7 mouse cellular contexts compared by ENCODE assay signal in the genomic region with DNA sequence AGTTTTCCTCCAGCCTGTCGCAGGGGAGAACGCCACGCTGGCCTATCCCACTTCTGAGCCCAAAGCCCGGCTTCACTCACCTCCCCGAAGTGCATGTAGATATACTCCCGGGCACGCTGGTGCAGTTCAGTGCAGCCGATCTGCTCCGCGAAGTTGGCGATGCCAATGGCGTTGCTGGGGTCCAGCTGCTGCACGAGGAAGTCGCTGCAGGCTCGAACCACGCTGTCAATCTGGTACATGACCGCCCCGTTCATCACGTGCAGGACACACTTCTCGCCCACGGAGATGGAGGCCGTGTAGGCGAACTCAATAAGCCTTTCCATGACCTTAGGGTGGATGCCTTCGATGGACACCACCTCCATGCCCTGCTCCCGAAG. TPM values are rescaled to one million over a fixed set of nuclear protein-coding genes. Genes with fewer than 3 reads are reported as not detected.
A peak's percentile ranks its signal among the peaks of the same experiment; 100 is the strongest.
DNase-seq lines count a peak whose midpoint lies in the region; ATAC-seq and TF ChIP-seq lines count a peak whose summit lies in the region.

No protein-coding gene starts in this region.

- WGBS in lung, embryonic 15.5 days, result 81% methylated on average over 25 of the region's 25 CpGs
- WGBS in forebrain, embryonic 10.5 days, result 86% methylated on average over 25 of the region's 25 CpGs
- 83% methylated on average over 25 of the region's 25 CpGs for WGBS in limb, embryonic 12.5 days
- WGBS in small intestine, adult 2 months, result 80% methylated on average over 25 of the region's 25 CpGs

- DNase-seq in lung, adult 18-20 months, result no peak
- no peak for DNase-seq in forebrain, embryonic 10.5 days (ENCODE audit: extremely low spot score, low spot score)
- no peak for DNase-seq in adipocyte (ENCODE audit: low spot score)
- no peak for DNase-seq in T-cell, adult 2 months (ENCODE audit: low spot score)

- no peak for ATAC-seq in lung, embryonic 15.5 days (ENCODE audit: borderline replicate concordance, extremely low read depth, low FRiP score, low TSS enrichment)
- no peak for ATAC-seq in limb, embryonic 12.5 days (ENCODE audit: insufficient number of reproducible peaks, insufficient read depth, low FRiP score, low TSS enrichment, low read depth)

- H3K4me2 ChIP-seq in lung, embryonic 15.5 days, result peak overlapping the region; percentile 60
- H3K4me2 ChIP-seq in limb, embryonic 12.5 days, result peak overlapping the region; percentile 78

- peaks cover 18% of the 10 kb centered on the region for H3K4me1 ChIP-seq in lung, embryonic 15.5 days
- H3K4me1 ChIP-seq in forebrain, embryonic 10.5 days, result peaks cover 30% of the 10 kb centered on the region
- peaks cover 21% of the 10 kb centered on the region for H3K4me1 ChIP-seq in limb, embryonic 12.5 days (replicated peaks)
- H3K4me1 ChIP-seq in small intestine, adult 2 months (ENCODE audit: control insufficient read depth, insufficient read depth, insufficient read length, low read length), result peaks cover 17% of the 10 kb centered on the region

- TF ChIP-seq CTCF in small intestine, adult 2 months (IDR thresholded peaks at IDR 0.05; ENCODE audit: extremely low read depth, insufficient read length, insufficient replicate concordance, low read depth, low read length), result no peak

- H3K9ac ChIP-seq in lung, embryonic 15.5 days, result 0 out of 2 replicates have a peak overlapping the region, but pooled peaks have one; percentile 94
- peak overlapping the region; percentile 97 for H3K9ac ChIP-seq in limb, embryonic 12.5 days (replicated peaks)

- H3K36me3 ChIP-seq in lung, embryonic 15.5 days, result peaks cover 26% of the 10 kb centered on the region
- H3K36me3 ChIP-seq in forebrain, embryonic 10.5 days (replicated peaks), result peaks cover 53% of the 10 kb centered on the region
- peaks cover 49% of the 10 kb centered on the region for H3K36me3 ChIP-seq in limb, embryonic 12.5 days
- peaks cover 22% of the 10 kb centered on the region for H3K36me3 ChIP-seq in small intestine, adult 2 months (ENCODE audit: control insufficient read depth, insufficient read depth, low read length)

- H3K27me3 ChIP-seq in lung, embryonic 15.5 days, result peaks cover 6% of the 10 kb centered on the region
- H3K27me3 ChIP-seq in forebrain, embryonic 10.5 days (ENCODE audit: poor library complexity, severe bottlenecking), result peaks cover 34% of the 10 kb centered on the region
- peaks cover 3% of the 10 kb centered on the region for H3K27me3 ChIP-seq in limb, embryonic 12.5 days
- H3K27me3 ChIP-seq in small intestine, adult 2 months (ENCODE audit: control insufficient read depth, insufficient read depth, low read length), result no peaks in the 10 kb centered on the region

- peak overlapping the region; percentile 78 for H3K4me3 ChIP-seq in lung, embryonic 15.5 days
- H3K4me3 ChIP-seq in forebrain, embryonic 10.5 days, result peak overlapping the region; percentile 98
- H3K4me3 ChIP-seq in limb, embryonic 12.5 days (replicated peaks), result peak overlapping the region; percentile 93
- H3K4me3 ChIP-seq in small intestine, adult 2 months (ENCODE audit: low read depth, low read length), result peak overlapping the region; percentile 85

- TF ChIP-seq POLR2A in small intestine, adult 2 months (IDR thresholded peaks at IDR 0.05; ENCODE audit: low read depth, low read length), result no peak

- no peaks in the 10 kb centered on the region for H3K9me3 ChIP-seq in lung, embryonic 15.5 days
- H3K9me3 ChIP-seq in forebrain, embryonic 10.5 days, result 0 out of 2 replicates have a peak, but pooled peaks cover 3% of the 10 kb centered on the region
- no peaks in the 10 kb centered on the region for H3K9me3 ChIP-seq in limb, embryonic 12.5 days

- H3K27ac ChIP-seq in lung, embryonic 15.5 days, result 0 out of 2 replicates have a peak overlapping the region, but pooled peaks have one; percentile 86
- H3K27ac ChIP-seq in forebrain, embryonic 10.5 days, result no peak overlapping the region
- peak overlapping the region; percentile 96 for H3K27ac ChIP-seq in limb, embryonic 12.5 days
- peak overlapping the region; percentile 83 for H3K27ac ChIP-seq in small intestine, adult 2 months (ENCODE audit: insufficient read depth, low read depth, low read length)

RNA-seq across cellular contexts. Expression of a gene that starts 2.2 kb away (rescaled TPM):
- 65.5 and 68.3 TPM in 2 replicates for polyA plus RNA-seq in lung, embryonic 15.5 days (2015; fragmentation: Nextera tagmentation; extraction: Ambion mirVana)
- polyA plus RNA-seq in forebrain, embryonic 10.5 days (2016; fragmentation: Nextera tagmentation; extraction: Ambion mirVana), result 46.7 and 48.6 TPM in 2 replicates
- 64.7 and 65.2 TPM in 2 replicates for polyA plus RNA-seq in limb, embryonic 12.5 days (2016; fragmentation: Nextera tagmentation; extraction: Ambion mirVana)
- 56.6 and 103 TPM in 2 replicates for polyA plus RNA-seq in small intestine, adult 2 months (2012; rRNA removed)

RNA-seq across cellular contexts. Expression of a gene that starts 11.3 kb away (rescaled TPM):
- polyA plus RNA-seq in lung, embryonic 15.5 days (2015; fragmentation: Nextera tagmentation; extraction: Ambion mirVana), result 0.10 and 0.15 TPM in 2 replicates
- polyA plus RNA-seq in forebrain, embryonic 10.5 days (2016; fragmentation: Nextera tagmentation; extraction: Ambion mirVana), result 0.07 and 0.10 TPM in 2 replicates
- 0.31 and 0.63 TPM in 2 replicates for polyA plus RNA-seq in limb, embryonic 12.5 days (2016; fragmentation: Nextera tagmentation; extraction: Ambion mirVana)
- 0.08 and 0.18 TPM in 2 replicates for polyA plus RNA-seq in small intestine, adult 2 months (2012; rRNA removed)

RNA-seq across cellular contexts. Expression of a gene that starts 28.1 kb away (rescaled TPM):
- polyA plus RNA-seq in lung, embryonic 15.5 days (2015; fragmentation: Nextera tagmentation; extraction: Ambion mirVana), result 38.4 and 42.8 TPM in 2 replicates
- 45.2 and 48.5 TPM in 2 replicates for polyA plus RNA-seq in forebrain, embryonic 10.5 days (2016; fragmentation: Nextera tagmentation; extraction: Ambion mirVana)
- 29.8 and 34.9 TPM in 2 replicates for polyA plus RNA-seq in limb, embryonic 12.5 days (2016; fragmentation: Nextera tagmentation; extraction: Ambion mirVana)
- 70.1 and 144 TPM in 2 replicates for polyA plus RNA-seq in small intestine, adult 2 months (2012; rRNA removed)

RNA-seq across cellular contexts. Expression of a gene that starts 50.8 kb away (rescaled TPM):
- 12.1 and 14.0 TPM in 2 replicates for polyA plus RNA-seq in lung, embryonic 15.5 days (2015; fragmentation: Nextera tagmentation; extraction: Ambion mirVana)
- 18.3 and 18.8 TPM in 2 replicates for polyA plus RNA-seq in forebrain, embryonic 10.5 days (2016; fragmentation: Nextera tagmentation; extraction: Ambion mirVana)
- polyA plus RNA-seq in limb, embryonic 12.5 days (2016; fragmentation: Nextera tagmentation; extraction: Ambion mirVana), result 18.1 and 22.2 TPM in 2 replicates
- polyA plus RNA-seq in small intestine, adult 2 months (2012; rRNA removed), result 9.1 and 9.6 TPM in 2 replicates

RNA-seq across cellular contexts. Expression of a gene that starts 54.2 kb away (rescaled TPM):
- 50.9 and 52.3 TPM in 2 replicates for polyA plus RNA-seq in lung, embryonic 15.5 days (2015; fragmentation: Nextera tagmentation; extraction: Ambion mirVana)
- 40.4 and 42.9 TPM in 2 replicates for polyA plus RNA-seq in forebrain, embryonic 10.5 days (2016; fragmentation: Nextera tagmentation; extraction: Ambion mirVana)
- 46.1 and 46.9 TPM in 2 replicates for polyA plus RNA-seq in limb, embryonic 12.5 days (2016; fragmentation: Nextera tagmentation; extraction: Ambion mirVana)
- polyA plus RNA-seq in small intestine, adult 2 months (2012; rRNA removed), result 11.0 and 27.1 TPM in 2 replicates
